Mouse (Mus musculus) megakaryocyte, embryonic 14.5 days (primary cell): ENCODE measurements around the gene Srek1ip1.

Experiments
- FLI1 ChIP-seq: IDR thresholded peaks from 2 replicates; pipeline ENCODE4 v1.6.1; 2012; ENCODE audit warnings: low read length, inconsistent platforms, mixed read lengths
- GATA1 ChIP-seq: IDR thresholded peaks from 3 replicates; pipeline ENCODE4 v1.6.1; 2012; ENCODE audit warnings: mixed read lengths, low read length, inconsistent platforms, borderline replicate concordance

GRCm38 (mm10) chr13:104817696-104818095 is 25.4 kb downstream of the Srek1ip1 start:
- no peak for TF ChIP-seq FLI1
- no peak for TF ChIP-seq GATA1
